Mouse (Mus musculus): Measurements from ENCODE around the gene Cdc40.
"Not testable (repeated sequence)": the region's sequence is repeated elsewhere in the genome, so short reads cannot be mapped to it uniquely, and the experiment has no call there.

Cdc40 gene

GRCm38 (mm10) chr10:40856703-40857102 lies 26.4 kb downstream of the Cdc40 start:
- no peak for DNase-seq

- no peak for DNase-seq
These were observed 27.5 kb downstream of the Cdc40 start for GRCm38 (mm10) chr10:40855616-40856015.

GRCm38 (mm10) chr10:40851138-40851537 lies 32.0 kb downstream of the Cdc40 start:
- no peak for DNase-seq

- no peak for DNase-seq
These were observed 32.5 kb downstream of the Cdc40 start for GRCm38 (mm10) chr10:40850644-40851043.

- DNase-seq = no peak
These were observed 35.8 kb downstream of the Cdc40 start for GRCm38 (mm10) chr10:40847176-40847874.

- DNase-seq = no peak
These were observed 37.5 kb downstream of the Cdc40 start for GRCm38 (mm10) chr10:40845626-40846025.

- DNase-seq = no peak
These were observed 38.6 kb downstream of the Cdc40 start for GRCm38 (mm10) chr10:40844546-40844945.

- no peak for DNase-seq
These were observed 39.3 kb downstream of the Cdc40 start for GRCm38 (mm10) chr10:40843841-40844240.

GRCm38 (mm10) chr10:40840086-40840485 lies 43.0 kb downstream of the Cdc40 start:
- no peak for DNase-seq

- DNase-seq = no peak
These were observed 51.8 kb downstream of the Cdc40 start for GRCm38 (mm10) chr10:40831267-40831666.

- no peak for DNase-seq
These were observed 52.8 kb downstream of the Cdc40 start for GRCm38 (mm10) chr10:40830312-40830711.

- no peak for DNase-seq
These were observed 55.4 kb downstream of the Cdc40 start for GRCm38 (mm10) chr10:40827706-40828105.

GRCm38 (mm10) chr10:40825952-40826351 lies 57.2 kb downstream of the Cdc40 start:
- no peak for DNase-seq

- DNase-seq = no peak
These were observed 66.6 kb downstream of the Cdc40 start for GRCm38 (mm10) chr10:40816471-40816870.

- DNase-seq = no peak
These were observed 69.5 kb downstream of the Cdc40 start for GRCm38 (mm10) chr10:40813627-40814026.

GRCm38 (mm10) chr10:40809411-40809910 lies 73.7 kb downstream of the Cdc40 start:
- DNase-seq = not testable (repeated sequence)

GRCm38 (mm10) chr10:40806221-40806620 lies 76.9 kb downstream of the Cdc40 start:
- no peak for DNase-seq

- no peak for DNase-seq
These were observed 77.9 kb downstream of the Cdc40 start for GRCm38 (mm10) chr10:40805221-40805620.

- no peak for DNase-seq
These were observed 91.0 kb downstream of the Cdc40 start for GRCm38 (mm10) chr10:40792115-40792514.

GRCm38 (mm10) chr10:40790406-40790805 lies 92.7 kb downstream of the Cdc40 start:
- no peak for DNase-seq

Data from thymus, postnatal 4 days (tissue).